Mouse (Mus musculus) large intestine, adult 2 months (tissue): ENCODE measurements around the gene Prex1. TPM values are rescaled to one million over a fixed set of nuclear protein-coding genes. Genes with fewer than 3 reads are reported as not detected.

ENCODE experiments used
- DNase-seq: peaks from one replicate; pipeline ENCODE4 v3.0.0-alpha.2; 2012; ENCODE audit warnings: low read depth, low spot score
- WGBS: fragments of 180-500 bp; shearing (Covaris S2); methylation state at CpG from one replicate; pipeline ENCODE4 v1.1.7; 2018; 5-methylcytosine and 5-hydroxymethylcytosine counted together
- polyA plus RNA-seq: library from polyadenylated mRNA; depleted of rRNA; stranded (reverse); fragments of >200 nt; gene quantifications from 2 replicates; pipeline ENCODE4 v1.2.3, GENCODE M21; 2012

Prex1 gene
- polyA plus RNA-seq, 1 experiment, result 12.6 TPM

- 84% methylated on average over 21 of the region's 21 CpGs for WGBS
- DNase-seq, result no peak
Observed at GRCm38 (mm10) chr2:166581881-166582583, 131.6 kb downstream of the Prex1 start.

DNA sequence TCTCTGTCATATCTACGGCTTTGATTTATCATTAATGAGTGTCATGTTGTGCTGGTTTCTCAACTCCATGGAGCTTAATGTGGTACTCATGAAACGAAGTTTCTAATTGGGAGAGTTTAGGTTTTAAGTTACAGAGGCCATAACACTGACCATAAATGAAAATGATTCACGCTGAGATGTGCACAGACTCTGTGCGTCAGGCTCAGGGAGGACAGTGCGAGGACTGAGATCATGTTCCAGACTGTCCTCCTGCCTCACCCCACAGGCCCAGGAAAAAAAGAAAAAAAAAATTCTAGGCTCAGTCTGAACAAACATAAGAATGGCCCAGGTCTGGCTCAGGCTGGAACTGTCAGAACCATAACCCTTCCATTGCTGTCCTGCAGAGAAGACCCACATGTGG is 133.8 kb downstream of the Prex1 start:
- 73% methylated on average over 5 of the region's 5 CpGs for WGBS
- DNase-seq, result no peak

DNA sequence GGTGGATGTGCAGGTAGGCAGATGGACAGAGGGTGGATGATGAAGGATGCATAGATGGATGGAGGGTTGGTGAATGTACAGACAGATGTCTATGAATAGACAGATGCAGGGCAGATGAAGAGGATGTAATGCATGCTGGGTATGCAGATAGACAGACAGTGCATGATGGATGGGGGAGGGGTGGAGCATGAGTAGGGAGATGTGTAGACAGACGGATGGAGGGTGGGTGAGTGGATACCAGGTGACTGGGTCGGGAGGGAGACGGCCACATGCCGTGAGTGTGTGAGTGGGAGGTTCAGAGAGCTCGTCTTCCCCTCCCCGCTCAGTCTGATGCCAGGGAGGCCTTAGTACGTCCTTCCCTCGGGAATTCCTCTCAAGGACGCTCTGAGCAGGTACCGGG is 134.3 kb downstream of the Prex1 start:
- 87% methylated on average over 10 of the region's 10 CpGs for WGBS
- no peak for DNase-seq

GRCm38 (mm10) chr2:166575419-166575818 is 138.2 kb downstream of the Prex1 start:
- 66% methylated on average over 16 of the region's 17 CpGs for WGBS
- DNase-seq, result no peak

DNA sequence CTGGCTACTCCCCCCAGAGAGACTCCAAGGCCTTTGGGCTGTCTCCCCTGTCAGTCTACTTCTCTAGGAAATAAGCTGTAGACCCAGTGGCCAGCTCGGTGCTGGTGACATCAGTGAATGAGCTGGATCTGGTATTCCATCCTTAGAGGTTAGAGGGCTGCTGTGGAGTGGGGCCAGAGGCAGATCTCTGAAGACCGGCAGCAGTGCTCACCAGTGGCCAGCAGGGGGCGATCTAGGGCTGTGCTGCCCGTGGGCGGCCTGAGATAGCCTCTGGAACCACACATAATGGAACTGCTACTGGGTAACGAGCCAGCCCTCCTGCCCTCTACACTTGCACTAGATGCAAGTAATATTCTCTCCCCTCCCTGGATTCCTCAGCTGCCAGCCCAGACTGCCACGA is 138.7 kb downstream of the Prex1 start:
- no peak for DNase-seq
- WGBS, result 19% methylated on average over 7 of the region's 7 CpGs

- WGBS, result 64% methylated on average over 5 of the region's 5 CpGs
- no peak for DNase-seq
Observed at GRCm38 (mm10) chr2:166573621-166574020, 140.0 kb downstream of the Prex1 start.

GRCm38 (mm10) chr2:166572297-166572696 is 141.3 kb downstream of the Prex1 start:
- no peak for DNase-seq
- WGBS, result 48% methylated on average over 3 of the region's 3 CpGs

- DNase-seq, result no peak
- WGBS, result 79% methylated on average over 9 of the region's 9 CpGs
Observed at GRCm38 (mm10) chr2:166569182-166569581, 144.4 kb downstream of the Prex1 start.

GRCm38 (mm10) chr2:166565503-166565902 is 148.1 kb downstream of the Prex1 start:
- no peak for DNase-seq
- 69% methylated on average over 5 of the region's 5 CpGs for WGBS

- WGBS, result 5% methylated on average over 11 of the region's 11 CpGs
- DNase-seq, result no peak
Observed at GRCm38 (mm10) chr2:166564455-166564854, 149.2 kb downstream of the Prex1 start.

- 11% methylated on average over 6 of the region's 6 CpGs for WGBS
- no peak for DNase-seq
Observed at GRCm38 (mm10) chr2:166563890-166564289, 149.7 kb downstream of the Prex1 start.

- WGBS, result 83% methylated on average over 9 of the region's 9 CpGs
- no peak for DNase-seq
Observed at GRCm38 (mm10) chr2:166563076-166563475, 150.6 kb downstream of the Prex1 start.

DNA sequence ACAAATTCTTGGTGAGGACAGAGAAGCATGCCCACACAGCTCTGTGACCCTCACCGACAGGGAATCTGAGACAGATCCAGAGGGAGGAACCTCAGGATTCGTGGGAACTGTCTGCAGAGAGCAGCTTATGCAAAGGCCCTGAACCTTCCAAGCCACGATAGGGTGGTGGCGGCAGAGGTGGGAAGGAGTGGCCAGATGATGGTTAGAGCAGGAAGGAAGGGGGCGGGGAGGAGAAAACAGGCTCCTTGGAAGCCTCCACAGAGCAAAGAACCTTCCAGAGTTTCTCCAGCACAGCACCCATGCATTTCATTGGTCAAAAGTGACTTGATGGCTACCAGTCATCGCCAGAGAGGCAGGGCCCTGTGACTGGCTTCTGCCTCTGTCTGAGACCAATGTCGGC is 151.9 kb downstream of the Prex1 start:
- DNase-seq, result no peak

DNA sequence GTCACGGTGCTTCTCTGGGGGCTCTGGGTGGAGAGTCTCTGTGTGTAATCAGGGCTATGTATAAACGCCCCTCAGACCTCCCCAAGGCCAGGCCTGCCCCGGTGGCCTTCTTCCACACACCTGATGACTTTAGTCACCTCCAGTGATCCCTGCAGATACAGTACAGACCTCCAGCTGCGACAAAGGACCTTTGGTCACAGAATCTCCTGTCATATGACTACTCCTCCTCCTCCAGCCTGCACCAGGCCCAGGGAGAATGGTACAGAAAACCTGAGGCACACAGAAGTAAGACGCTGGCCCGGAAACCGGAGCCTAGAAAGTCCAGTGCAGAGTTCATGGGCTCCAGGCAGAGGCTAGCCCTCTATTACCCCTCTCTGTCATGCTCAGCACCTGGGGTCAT is 152.8 kb downstream of the Prex1 start:
- no peak for DNase-seq
- WGBS, result 79% methylated on average over 7 of the region's 7 CpGs

More for the DNA sequence above, 151.9 kb downstream of the Prex1 start:
- WGBS, result 59% methylated on average over 7 of the region's 7 CpGs

GRCm38 (mm10) chr2:166559531-166559930 is 154.1 kb downstream of the Prex1 start:
- DNase-seq, result no peak
- 66% methylated on average over 10 of the region's 10 CpGs for WGBS

DNA sequence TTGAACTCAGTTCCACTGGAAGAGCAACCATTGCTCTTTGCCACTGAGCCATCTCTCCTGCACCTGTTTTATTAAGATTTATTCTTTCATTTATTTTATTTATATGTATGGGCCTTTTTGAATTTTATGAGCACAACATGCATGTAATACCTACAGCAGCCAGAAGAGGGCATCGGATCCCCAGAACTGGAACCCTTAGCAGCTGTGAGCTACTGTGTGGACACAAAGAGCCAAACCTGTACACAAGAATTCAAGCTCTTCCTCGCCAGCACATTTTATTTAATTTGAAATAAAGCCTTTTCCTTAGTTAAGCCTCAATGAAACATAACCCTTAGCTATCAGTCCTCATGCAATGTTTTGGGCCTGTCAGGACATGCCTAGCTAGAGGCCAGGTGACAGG is 158.1 kb downstream of the Prex1 start:
- no peak for DNase-seq
- WGBS, result 63% methylated on average over 2 of the region's 2 CpGs

DNA sequence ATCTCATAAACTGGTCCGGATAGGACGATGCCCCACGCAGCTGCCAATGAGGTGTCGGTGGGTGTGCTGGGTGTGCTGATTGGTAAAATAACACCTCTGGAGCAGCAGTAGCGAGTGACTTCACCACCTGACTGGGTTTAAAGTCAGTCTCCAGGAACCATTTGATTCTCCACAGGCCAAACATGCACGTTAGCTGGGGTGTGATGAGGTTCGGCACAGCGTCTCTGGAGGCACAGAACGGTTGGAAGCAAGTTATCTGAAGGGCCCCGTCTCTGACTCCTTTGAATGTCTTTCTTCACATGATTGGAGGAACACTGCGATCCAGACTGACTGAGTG is 159.5 kb downstream of the Prex1 start:
- 89% methylated on average over 11 of the region's 11 CpGs for whole genome bisulfite sequencing
- no peak for DNase-seq

- 31% methylated on average over 18 of the region's 18 CpGs for WGBS
Observed at GRCm38 (mm10) chr2:166553502-166554168, 160.0 kb downstream of the Prex1 start.

DNA sequence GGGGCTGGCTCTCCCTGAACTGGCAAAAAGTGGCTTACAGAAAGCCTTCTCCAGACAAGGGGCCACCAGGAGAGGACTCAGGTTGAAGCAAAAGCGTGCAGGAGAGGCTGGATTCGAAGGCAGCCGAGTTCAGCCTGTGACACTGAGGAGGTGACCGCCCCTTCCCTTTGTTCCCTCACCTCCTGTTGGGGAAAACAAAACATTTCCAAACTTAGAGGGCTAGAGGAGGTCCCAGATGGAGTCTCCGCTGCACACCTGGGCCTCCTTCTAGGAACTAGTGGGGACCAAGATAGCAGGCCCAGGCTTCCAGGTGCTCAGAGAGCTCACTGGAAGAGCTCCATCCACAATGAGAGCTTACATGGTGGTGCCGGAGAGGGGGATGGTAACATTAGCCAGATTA is 161.0 kb downstream of the Prex1 start:
- no peak for DNase-seq
- WGBS, result 91% methylated on average over 6 of the region's 6 CpGs

More at GRCm38 (mm10) chr2:166553502-166554168, 160.0 kb downstream of the Prex1 start:
- DNase-seq, result no peak

GRCm38 (mm10) chr2:166551831-166552498 is 161.7 kb downstream of the Prex1 start:
- WGBS, result 81% methylated on average over 15 of the region's 15 CpGs
- no peak for DNase-seq

DNA sequence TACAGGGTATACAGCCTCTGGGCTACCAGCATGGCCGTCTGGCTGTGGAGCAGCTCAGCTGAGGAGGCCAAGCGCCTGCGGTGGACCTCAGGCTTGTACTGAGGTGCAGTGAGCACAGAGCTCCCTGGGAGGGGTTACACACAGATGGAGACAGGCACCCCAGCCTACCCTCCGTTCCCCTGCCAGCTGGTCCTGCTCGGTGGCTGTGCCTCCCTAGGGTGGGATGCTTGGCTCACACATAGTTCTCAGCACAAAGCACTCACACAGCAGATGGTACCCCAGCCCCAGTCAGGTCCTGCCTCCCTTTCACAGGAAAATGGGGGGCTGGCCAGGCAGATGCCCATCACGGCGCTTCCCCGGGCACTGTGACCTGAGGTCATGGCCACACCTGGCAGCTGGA is 163.8 kb downstream of the Prex1 start:
- no peak for DNase-seq
- 69% methylated on average over 8 of the region's 8 CpGs for WGBS
